In genomic region chr13:74282299-74282698, GRCm38 (mm10) we compare ENCODE assay signal across 21 mouse cellular contexts.
"Had no signal": no experiment of that assay in that cellular context is flagged by ENCODE, and none has a peak within 500 bp of the region (broad histone marks: within the 10 kb centered on the region; RNA-seq: fewer than 3 reads in every experiment).

No protein-coding gene starts in this region.

- H3K36me3 ChIP-seq: limb, embryonic 12.5 days; limb, embryonic 15.5 days; liver, embryonic 12.5 days; liver, embryonic 15.5 days; midbrain, embryonic 12.5 days; neural tube, embryonic 13.5 days; stomach, embryonic 15.5 days had no signal

- DNase-seq: kidney, adult 18-20 months; kidney, postnatal 25 days; left cerebral cortex, postnatal 4 days; lung, adult 2 months; lung, postnatal 14 days; retina, postnatal 1 day; right cerebral cortex, postnatal 25 days; spleen, adult 18-20 months; thymus, adult 18-20 months; thymus, postnatal 36 days had no signal

- ATAC-seq: inflammation-experienced regulatory T-cells, adult 6 months; liver, embryonic 12.5 days; midbrain, embryonic 16.5 days had no signal

- H3K9me3 ChIP-seq: limb, embryonic 12.5 days; limb, embryonic 15.5 days; liver, embryonic 12.5 days; liver, embryonic 15.5 days; midbrain, embryonic 12.5 days; neural tube, embryonic 13.5 days; stomach, embryonic 15.5 days had no signal

- H3K4me2 ChIP-seq: limb, embryonic 12.5 days; limb, embryonic 15.5 days; liver, embryonic 12.5 days; liver, embryonic 15.5 days; midbrain, embryonic 12.5 days; neural tube, embryonic 13.5 days; stomach, embryonic 15.5 days had no signal

- H3K4me1 ChIP-seq: limb, embryonic 12.5 days; limb, embryonic 15.5 days; liver, embryonic 12.5 days; midbrain, embryonic 12.5 days; neural tube, embryonic 13.5 days; stomach, embryonic 15.5 days had no signal

- H3K4me3 ChIP-seq: limb, embryonic 12.5 days; limb, embryonic 15.5 days; liver, embryonic 12.5 days; liver, embryonic 15.5 days; midbrain, embryonic 12.5 days; myocyte; neural tube, embryonic 13.5 days; stomach, embryonic 15.5 days had no signal

- H3K27me3 ChIP-seq: limb, embryonic 12.5 days; limb, embryonic 15.5 days; liver, embryonic 12.5 days; midbrain, embryonic 12.5 days; neural tube, embryonic 13.5 days; stomach, embryonic 15.5 days had no signal

- H3K9ac ChIP-seq: limb, embryonic 12.5 days; limb, embryonic 15.5 days; liver, embryonic 12.5 days; liver, embryonic 15.5 days; midbrain, embryonic 12.5 days; neural tube, embryonic 13.5 days; stomach, embryonic 15.5 days had no signal

- H3K27ac ChIP-seq: limb, embryonic 12.5 days; limb, embryonic 15.5 days; liver, embryonic 12.5 days; liver, embryonic 15.5 days; macrophage; midbrain, embryonic 12.5 days; neural tube, embryonic 13.5 days; stomach, embryonic 15.5 days had no signal
